Mouse (Mus musculus) urinary bladder, postnatal 14 days (tissue): ENCODE measurements at regions not wholly inside any gene's neighbourhood (a gene's known extent, or its start where the extent isn't known, plus 50 kb on each side); places are given as distances from the start of the nearest gene placed in this dataset.

Experiments
- DNase-seq: peaks from one replicate; pipeline ENCODE4 v3.0.0; 2021; ENCODE audit warnings: low spot score

- no peak for DNase-seq
Measured at GRCm38 (mm10) chr7:98768460-98768859, 65.6 kb downstream of the Thap12 start.

GRCm38 (mm10) chr7:98769111-98769734, 65.7 kb upstream of the Wnt11 start:
- no peak for DNase-seq

DNA sequence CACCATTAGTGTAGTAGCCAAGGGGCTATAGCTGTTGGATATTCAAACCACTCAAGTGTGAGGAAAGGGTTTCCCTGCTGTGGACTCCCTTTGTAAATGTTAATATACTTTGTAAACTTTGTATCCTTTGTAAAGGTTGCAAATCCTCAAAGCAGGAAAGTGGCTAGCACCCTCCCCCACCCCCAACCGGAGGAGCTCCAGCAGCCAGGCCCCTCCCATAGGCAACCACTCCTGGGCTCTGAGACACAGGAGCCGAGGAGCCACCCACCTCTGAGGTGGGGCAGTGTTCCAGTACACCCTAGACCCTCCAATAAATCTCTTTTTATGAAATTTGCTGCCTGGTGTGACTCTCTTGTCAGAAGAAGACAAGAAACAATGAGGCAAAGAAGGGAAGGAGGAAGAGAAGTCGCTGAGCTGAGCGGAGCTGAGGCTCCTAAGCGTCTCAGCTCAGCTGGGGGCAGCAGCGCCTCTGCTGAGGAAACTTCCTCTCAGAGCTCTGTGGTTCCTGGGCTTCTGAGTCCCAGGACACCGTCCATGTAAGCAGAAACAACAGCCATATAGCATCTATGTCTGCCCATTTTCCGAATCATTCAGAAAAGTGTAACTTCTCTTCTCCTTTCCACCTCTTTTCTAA, 64.5 kb upstream of the Wnt11 start:
- no peak for DNase-seq

- DNase-seq, result no peak
Measured at GRCm38 (mm10) chr7:98771134-98771775, 63.7 kb upstream of the Wnt11 start.

DNA sequence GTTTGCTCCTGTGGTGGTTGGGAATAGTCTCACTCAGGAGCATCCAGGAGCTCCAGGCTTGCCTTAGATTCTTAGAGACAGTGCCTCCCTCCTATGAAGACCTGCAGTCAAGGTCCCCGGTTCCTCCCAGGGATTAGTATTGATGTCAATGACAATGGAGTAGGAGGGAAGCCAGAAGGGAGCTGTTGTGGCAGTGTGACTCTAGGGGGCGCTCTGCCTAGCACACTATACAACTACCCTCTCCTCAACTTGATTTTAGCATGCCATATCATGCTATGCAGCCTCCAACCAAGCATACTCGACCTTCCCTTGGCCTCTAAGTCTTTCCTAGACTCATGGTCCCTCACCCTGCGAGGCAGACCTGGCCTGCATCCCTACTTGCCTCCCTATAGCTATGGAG, 60.3 kb upstream of the Wnt11 start:
- no peak for DNase-seq

DNA sequence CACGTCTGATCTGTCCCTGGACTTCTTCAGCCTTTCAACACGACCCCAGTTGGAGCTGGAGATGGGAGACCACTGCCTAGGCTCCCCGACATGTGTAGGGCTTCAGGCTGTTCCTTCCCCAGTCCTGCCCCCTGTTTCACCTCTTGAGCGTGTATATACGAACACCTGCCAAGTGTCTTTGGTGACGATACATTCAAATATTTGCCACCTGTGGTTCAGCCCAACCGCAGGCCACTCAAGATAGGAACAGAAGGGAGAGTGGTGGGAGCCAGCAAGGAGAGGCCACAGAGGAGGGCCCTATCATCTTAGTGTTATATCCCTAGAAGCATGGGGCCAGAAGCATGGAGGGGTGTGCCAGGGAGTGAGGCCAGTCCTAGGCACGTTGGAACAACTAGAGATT, 59.9 kb upstream of the Wnt11 start:
- no peak for DNase-seq

DNA sequence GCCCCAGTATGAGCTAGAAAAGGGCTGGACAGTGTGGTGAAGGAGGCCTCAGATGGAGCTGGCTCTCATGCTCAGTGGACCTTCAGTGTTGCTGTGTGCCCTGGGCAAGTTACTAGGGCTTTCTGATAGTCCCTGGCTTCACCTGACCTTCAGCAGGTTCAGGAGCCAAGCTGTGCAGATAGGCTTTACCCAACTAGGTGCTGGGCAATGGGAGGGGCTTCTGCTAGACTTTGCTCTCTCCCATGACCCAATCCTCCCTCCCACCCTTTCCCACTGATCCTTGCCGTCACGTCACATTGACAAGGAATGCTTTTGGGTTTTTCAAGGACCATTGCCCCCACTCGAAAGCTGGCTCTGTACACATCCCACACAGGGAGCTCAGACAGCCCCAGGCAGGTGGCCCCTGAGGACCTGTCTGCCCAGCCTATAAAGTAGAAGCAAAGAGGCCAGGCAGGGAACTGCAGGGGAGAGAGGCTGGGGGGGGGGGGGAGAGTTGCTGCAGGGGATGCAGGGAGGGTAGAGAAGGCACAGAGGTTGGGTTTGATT, 57.5 kb upstream of the Wnt11 start:
- no peak for DNase-seq

- DNase-seq, result peak; percentile 76
Measured at GRCm38 (mm10) chr7:98778929-98779328, 56.0 kb upstream of the Wnt11 start.

GRCm38 (mm10) chr7:98783521-98783920, 51.4 kb upstream of the Wnt11 start:
- DNase-seq, result no peak

DNA sequence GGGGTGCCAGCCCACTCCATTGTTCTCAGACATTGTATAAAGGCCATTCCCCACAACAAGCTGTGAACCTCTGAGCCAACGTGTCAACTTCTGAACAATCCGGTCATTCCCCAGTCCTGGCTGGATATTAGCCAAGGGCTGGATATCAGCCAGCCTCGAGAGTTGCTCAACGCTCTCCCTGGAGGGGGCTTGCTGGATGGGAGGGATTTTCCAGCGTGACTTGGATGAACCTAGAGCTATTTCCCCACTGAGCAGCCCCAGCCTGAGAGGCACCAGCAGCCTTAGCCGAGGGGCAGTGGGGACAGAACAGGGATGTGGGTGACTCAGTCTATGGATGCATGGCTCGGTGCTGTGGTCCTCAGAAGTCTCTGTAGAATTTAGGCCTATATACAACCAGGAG, 51.0 kb upstream of the Wnt11 start:
- peak; percentile 72 for DNase-seq

- peak; percentile 13 for DNase-seq
Measured at GRCm38 (mm10) chr7:98784369-98784931, 50.5 kb upstream of the Wnt11 start.
